Comparison of ENCODE assay signal across 17 mouse cellular contexts in genomic region chr6:149246166-149246701, GRCm38 (mm10).
"Had no signal": no experiment of that assay in that cellular context is flagged by ENCODE, and none has a peak within 500 bp of the region (broad histone marks: within the 10 kb centered on the region; RNA-seq: fewer than 3 reads in every experiment).

No protein-coding gene starts in this region.

- ATAC-seq: intestine, embryonic 16.5 days; liver, postnatal 0 days; midbrain, embryonic 15.5 days had no signal

- DNase-seq: kidney, adult 18-20 months; layer of hippocampus, postnatal 36 days; liver, postnatal 0 days; lung, embryonic 14.5 days; lung, postnatal 14 days; thymus, postnatal 25 days had no signal

- H3K4me3 ChIP-seq: left cerebral cortex, adult 2 months; limb, embryonic 12.5 days; limb, embryonic 15.5 days; midbrain, embryonic 12.5 days; midbrain, embryonic 15.5 days; neural tube, embryonic 12.5 days; neural tube, embryonic 15.5 days had no signal

- H3K9ac ChIP-seq: limb, embryonic 12.5 days; limb, embryonic 15.5 days; liver, embryonic 14.5 days; liver, postnatal 0 days; lung, embryonic 14.5 days; midbrain, embryonic 12.5 days; midbrain, embryonic 15.5 days; neural tube, embryonic 12.5 days; neural tube, embryonic 15.5 days had no signal

- H3K4me2 ChIP-seq: limb, embryonic 12.5 days; limb, embryonic 15.5 days; liver, embryonic 11.5 days; lung, embryonic 14.5 days; midbrain, embryonic 12.5 days; midbrain, embryonic 15.5 days; neural tube, embryonic 12.5 days; neural tube, embryonic 15.5 days had no signal

- H3K27me3 ChIP-seq: limb, embryonic 12.5 days; limb, embryonic 15.5 days; midbrain, embryonic 12.5 days; midbrain, embryonic 15.5 days; neural tube, embryonic 12.5 days; neural tube, embryonic 15.5 days had no signal

- H3K36me3 ChIP-seq: limb, embryonic 12.5 days; limb, embryonic 15.5 days; midbrain, embryonic 12.5 days; midbrain, embryonic 15.5 days; neural tube, embryonic 12.5 days; neural tube, embryonic 15.5 days had no signal

- H3K27ac ChIP-seq: kidney, postnatal 0 days; left cerebral cortex, adult 2 months; limb, embryonic 12.5 days; limb, embryonic 15.5 days; liver, embryonic 14.5 days; midbrain, embryonic 12.5 days; midbrain, embryonic 15.5 days; neural tube, embryonic 12.5 days; neural tube, embryonic 15.5 days had no signal

- H3K9me3 ChIP-seq: limb, embryonic 15.5 days; midbrain, embryonic 15.5 days; neural tube, embryonic 15.5 days had no signal

- H3K4me1 ChIP-seq: limb, embryonic 12.5 days; limb, embryonic 15.5 days; midbrain, embryonic 12.5 days; midbrain, embryonic 15.5 days; neural tube, embryonic 12.5 days; neural tube, embryonic 15.5 days had no signal
